Mouse (Mus musculus) heart, embryonic 14.5 days (tissue): ENCODE measurements around the gene Mllt6. TPM values are rescaled to one million over a fixed set of nuclear protein-coding genes. Genes with fewer than 3 reads are reported as not detected.
"Not testable (repeated sequence)": the region's sequence is repeated elsewhere in the genome, so short reads cannot be mapped to it uniquely, and the experiment has no call there.

ENCODE experiments used
- ATAC-seq: fragments of 200-750 bp; cut with Nextera tagmentation; 2 replicates; pipeline ENCODE4 v1.8.0; 2017; ENCODE audit warnings: low read depth, moderate TSS enrichment; ENCODE audit not compliant: insufficient number of reproducible peaks, insufficient read depth, low FRiP score
- H3K27ac ChIP-seq, 2 experiments: fragments of 200-500 bp in 1 of 2; fragments of 300-500 bp in 1 of 2; sonication (generic) in 1 of 2; replicated peaks in 1 of 2; 2 replicates each; pipeline ENCODE4 v1.5.1; 2012 to 2014; ENCODE audit warnings: low read depth in 2 of 2, low read length in 2 of 2, control low read depth in 1 of 2, mild to moderate bottlenecking in 1 of 2, mixed read lengths in 1 of 2; ENCODE audit not compliant: control insufficient read depth in 1 of 2, insufficient read depth in 1 of 2
- H3K27me3 ChIP-seq: fragments of 300-500 bp; sonication (generic); 2 replicates; pipeline ENCODE4 v1.6.1; 2014; ENCODE audit warnings: mild to moderate bottlenecking, low read length, control low read depth; ENCODE audit not compliant: control insufficient read depth, insufficient read depth
- H3K36me3 ChIP-seq: fragments of 300-500 bp; sonication (generic); 2 replicates; pipeline ENCODE4 v1.6.1; 2014; ENCODE audit warnings: mild to moderate bottlenecking, control low read depth, low read length, mixed read lengths; ENCODE audit not compliant: control insufficient read depth, insufficient read depth
- H3K4me1 ChIP-seq, 2 experiments: fragments of 200-500 bp in 1 of 2; fragments of 300-500 bp in 1 of 2; sonication (generic) in 1 of 2; 2 replicates each; pipeline ENCODE4 v1.6.1; 2012 to 2014; ENCODE audit warnings: low read length in 2 of 2, control low read depth in 1 of 2, mixed read lengths in 1 of 2; ENCODE audit not compliant: control insufficient read depth in 2 of 2, insufficient read depth in 2 of 2
- H3K4me2 ChIP-seq: fragments of 300-500 bp; sonication (generic); 2 replicates; pipeline ENCODE4 v1.6.1; 2014; ENCODE audit warnings: mild to moderate bottlenecking, low read length
- H3K4me3 ChIP-seq, 2 experiments: fragments of 200-500 bp in 1 of 2; fragments of 300-500 bp in 1 of 2; sonication (generic) in 1 of 2; 2 replicates each; pipeline ENCODE4 v1.5.1; 2012 to 2014; ENCODE audit warnings: low read length in 2 of 2, mild to moderate bottlenecking in 2 of 2, control low read depth in 1 of 2, low read depth in 1 of 2, moderate library complexity in 1 of 2; ENCODE audit not compliant: control insufficient read depth in 1 of 2, insufficient read depth in 1 of 2
- H3K9ac ChIP-seq: fragments of 300-500 bp; sonication (generic); 2 replicates; pipeline ENCODE4 v1.6.1; 2014; ENCODE audit warnings: mild to moderate bottlenecking, low read length
- H3K9me3 ChIP-seq: fragments of 300-500 bp; sonication (generic); 2 replicates; pipeline ENCODE4 v1.6.1; 2016; ENCODE audit warnings: low read length, control low read depth; ENCODE audit not compliant: control insufficient read depth
- WGBS: fragments of 180-500 bp; shearing (Covaris S2); extraction: QIAGEN DNeasy Blood & Tissue Kit; methylation state at CpG from one replicate; pipeline ENCODE4 v1.1.7; 2014; 5-methylcytosine and 5-hydroxymethylcytosine counted together
- microRNA-seq: library from miRNA; unstranded; fragments of <30 nt; microRNA quantifications from one replicate; pipeline ENCODE4, GENCODE M21; 2016
- polyA plus RNA-seq: library from polyadenylated mRNA; unstranded; fragments of >200 nt; fragmentation: Nextera tagmentation; extraction: Ambion mirVana; gene quantifications from 2 replicates; pipeline ENCODE4 v1.2.1, GENCODE M21; 2014

Mllt6 gene
- polyA plus RNA-seq, 1 experiment from 2014 or later = 3.2 TPM

DNA sequence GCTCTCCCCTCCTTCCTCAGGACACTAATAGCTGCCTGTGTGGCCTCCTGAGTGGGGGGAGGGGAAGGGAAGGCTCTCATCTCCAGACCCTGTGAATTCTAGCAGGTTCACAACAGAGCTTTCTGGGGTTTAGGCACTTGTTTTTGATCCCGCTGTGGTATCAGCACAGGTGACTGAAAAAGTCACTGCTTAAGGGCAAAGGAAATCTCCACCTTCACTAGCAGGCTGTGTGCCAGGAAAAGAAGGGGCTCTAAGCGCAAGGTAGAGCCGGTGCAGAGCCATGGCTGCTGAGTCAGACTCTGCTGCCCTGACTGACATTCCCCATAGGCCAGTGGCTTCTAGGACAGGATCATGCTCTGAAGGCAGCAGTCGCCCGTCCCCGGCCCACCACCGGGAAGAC lies 65.5 kb downstream of the Mllt6 start:
- WGBS = 59% methylated on average over 7 of the region's 7 CpGs
- H3K4me2 ChIP-seq = no peak overlapping the region
- H3K9ac ChIP-seq = no peak overlapping the region
- no peak overlapping the region for H3K4me3 ChIP-seq
- no peaks in the 10 kb centered on the region for H3K9me3 ChIP-seq
- no peaks in the 10 kb centered on the region for H3K27me3 ChIP-seq
- no peak overlapping the region for H3K27ac ChIP-seq
- H3K36me3 ChIP-seq = peaks cover 77% of the 10 kb centered on the region
- ATAC-seq = no peak
- H3K4me1 ChIP-seq = no peaks in the 10 kb centered on the region; a peak in 1 of 4 replicates

- H3K4me3 ChIP-seq = no peak overlapping the region
- H3K36me3 ChIP-seq = peaks cover 33% of the 10 kb centered on the region
- H3K27ac ChIP-seq = no peak overlapping the region
- WGBS = 53% methylated on average over 10 of the region's 10 CpGs
- H3K9me3 ChIP-seq = no peaks in the 10 kb centered on the region
- ATAC-seq = no peak
- no peaks in the 10 kb centered on the region for H3K4me1 ChIP-seq
- no peak overlapping the region; the same call in 1 of the 2 replicates for H3K9ac ChIP-seq
- H3K27me3 ChIP-seq = no peaks in the 10 kb centered on the region
- H3K4me2 ChIP-seq = no peak overlapping the region
Measured at GRCm38 (mm10) chr11:97733689-97734088, 70.5 kb downstream of the Mllt6 start.

DNA sequence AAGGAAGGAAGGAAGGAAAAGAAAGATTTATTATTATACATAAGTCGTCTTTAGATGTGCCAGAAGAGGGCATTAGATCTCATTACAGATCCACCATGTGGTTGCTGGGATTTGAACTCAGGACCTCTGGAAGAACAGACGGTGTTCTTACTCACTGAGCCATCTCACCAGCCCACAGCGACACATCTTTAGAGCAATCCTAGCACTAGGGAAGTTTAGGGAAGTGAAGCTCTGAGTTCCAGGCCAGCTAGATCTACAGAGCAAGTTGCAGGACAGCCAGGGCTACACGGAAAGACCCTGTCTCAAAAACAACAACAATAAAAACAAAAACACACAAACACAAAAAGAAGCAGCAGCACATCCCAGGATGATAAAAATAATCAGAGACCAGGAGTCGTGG lies 71.6 kb downstream of the Mllt6 start:
- H3K27ac ChIP-seq, ATAC-seq, H3K9me3 ChIP-seq, H3K4me2 ChIP-seq, H3K9ac ChIP-seq, H3K4me3 ChIP-seq, H3K27me3 ChIP-seq, H3K4me1 ChIP-seq: not testable (repeated sequence)
- 85% methylated on average over 5 of the region's 5 CpGs for WGBS
- H3K36me3 ChIP-seq = peaks cover 23% of the 10 kb centered on the region

Small RNAs within 50 kb of the gene (microRNA-seq; reads per million reads assigned to microRNA genes)
- gene Gm24158 (not detected), gene Mir6927 (1.1 reads per million)

Other genes starting within 250 kb of the Mllt6 start
- gene Arhgap23, start 247.9 kb upstream of the Mllt6 start, polyA plus RNA-seq = 7.1 and 8.4 TPM in 2 replicates
- gene 4933428G20Rik, start 163.1 kb upstream of the Mllt6 start, polyA plus RNA-seq = 0.19 TPM in 1 of 2 replicates, not detected in the other
- gene Srcin1, start 87.2 kb upstream of the Mllt6 start, polyA plus RNA-seq = 0.22 TPM in 1 of 2 replicates, not detected in the other
- 0.77 and 1.00 TPM in 2 replicates for gene Epop, start 33.7 kb upstream of the Mllt6 start, polyA plus RNA-seq
- 52.6 and 63.2 TPM in 2 replicates for gene Cisd3, start 22.4 kb downstream of the Mllt6 start, polyA plus RNA-seq
- gene Pcgf2, start 37.1 kb downstream of the Mllt6 start, polyA plus RNA-seq = 12.5 and 14.5 TPM in 2 replicates
- 430 and 441 TPM in 2 replicates for gene Psmb3, start 40.0 kb downstream of the Mllt6 start, polyA plus RNA-seq
- 0.80 and 1.1 TPM in 2 replicates for gene Pip4k2b, start 81.3 kb downstream of the Mllt6 start, polyA plus RNA-seq
- 9.0 and 9.8 TPM in 2 replicates for gene Cwc25, start 103.1 kb downstream of the Mllt6 start, polyA plus RNA-seq
- not detected in 2 replicates for gene 1700001P01Rik, start 112.5 kb downstream of the Mllt6 start, polyA plus RNA-seq
- 499 and 536 TPM in 2 replicates for gene Rpl23, start 119.0 kb downstream of the Mllt6 start, polyA plus RNA-seq
- 26.5 and 28.1 TPM in 2 replicates for gene Lasp1, start 135.6 kb downstream of the Mllt6 start, polyA plus RNA-seq
- gene B230217C12Rik, start 177.4 kb downstream of the Mllt6 start, polyA plus RNA-seq = 4.2 and 5.5 TPM in 2 replicates
- gene Fbxo47, start 220.7 kb downstream of the Mllt6 start, polyA plus RNA-seq = 1.2 and 1.5 TPM in 2 replicates